ENCODE assay signal across 8 mouse cellular contexts in the genomic region with DNA sequence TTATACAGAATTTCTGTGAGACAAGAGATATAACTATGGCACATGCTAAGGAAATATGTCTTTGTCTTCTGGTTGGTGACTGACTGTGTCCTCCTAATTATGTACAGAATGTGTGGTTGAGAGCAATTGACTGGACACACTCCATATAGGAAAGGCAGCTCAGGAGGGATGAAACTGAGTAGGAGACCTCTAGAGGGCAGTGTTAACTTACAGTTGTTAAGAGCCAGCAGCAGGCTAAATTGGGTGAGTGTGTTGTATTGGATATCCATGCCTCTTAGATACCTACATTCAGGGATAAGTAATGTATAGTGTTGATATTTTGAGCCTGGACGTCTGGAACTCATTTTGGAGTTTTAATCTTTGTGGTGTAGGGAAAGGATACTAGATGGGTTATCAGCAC.
DNase-seq lines count a peak whose midpoint lies in the region; ATAC-seq and TF ChIP-seq lines count a peak whose summit lies in the region.

No protein-coding gene starts in this region.

- H3K36me3 ChIP-seq in hindbrain, embryonic 15.5 days, result no peaks in the 10 kb centered on the region
- no peaks in the 10 kb centered on the region for H3K36me3 ChIP-seq in neural tube, embryonic 12.5 days

- no peaks in the 10 kb centered on the region for H3K4me1 ChIP-seq in hindbrain, embryonic 15.5 days (replicated peaks)
- no peaks in the 10 kb centered on the region for H3K4me1 ChIP-seq in neural tube, embryonic 12.5 days

- peak; percentile 74 for TF ChIP-seq CTCF in gastrocnemius, adult 2 months (IDR thresholded peaks at IDR 0.05)

- no peak for DNase-seq in gastrocnemius, adult 2 months
- no peak for DNase-seq in gastrocnemius, postnatal 36 days
- DNase-seq in MN1 (ENCODE audit: low spot score), result peak; percentile 25
- DNase-seq in embryo, embryonic 11 days, result peak; percentile 91
- peak; percentile 46 to 79 for DNase-seq in left cerebral cortex, postnatal 25 days (ENCODE audit: low spot score in 2 of 2)
- DNase-seq in thymus, postnatal 25 days, result no peak

- H3K4me3 ChIP-seq in gastrocnemius, adult 2 months, result no peak overlapping the region
- no peak overlapping the region for H3K4me3 ChIP-seq in hindbrain, embryonic 15.5 days
- no peak overlapping the region for H3K4me3 ChIP-seq in neural tube, embryonic 12.5 days

- peak; percentile 93 for ATAC-seq in hindbrain, embryonic 15.5 days (ENCODE audit: low FRiP score, low read depth)
- peak; percentile 80 for ATAC-seq in neural tube, embryonic 12.5 days (ENCODE audit: low FRiP score, low read depth)

- no peak overlapping the region for H3K4me2 ChIP-seq in hindbrain, embryonic 15.5 days
- no peak overlapping the region for H3K4me2 ChIP-seq in neural tube, embryonic 12.5 days (replicated peaks)

- H3K27ac ChIP-seq in gastrocnemius, adult 2 months, result no peak overlapping the region
- no peak overlapping the region for H3K27ac ChIP-seq in hindbrain, embryonic 15.5 days (replicated peaks)
- H3K27ac ChIP-seq in neural tube, embryonic 12.5 days, result no peak overlapping the region

- WGBS in hindbrain, embryonic 15.5 days, result 9% methylated on average over 1 of the region's 1 CpGs
- WGBS in neural tube, embryonic 12.5 days, result 25% methylated on average over 1 of the region's 1 CpGs

- no peaks in the 10 kb centered on the region for H3K9me3 ChIP-seq in hindbrain, embryonic 15.5 days
- H3K9me3 ChIP-seq in neural tube, embryonic 12.5 days, result no peaks in the 10 kb centered on the region

- no peaks in the 10 kb centered on the region for H3K27me3 ChIP-seq in hindbrain, embryonic 15.5 days
- H3K27me3 ChIP-seq in neural tube, embryonic 12.5 days (replicated peaks), result no peaks in the 10 kb centered on the region

- intact Hi-C loops in gastrocnemius, adult 2 months (cut with DNase I), result loop anchor here (2.0 kb wide), 1 partner anchor 933 kb away; no protein-coding TSS in a partner anchor
- intact Hi-C loops in gastrocnemius, postnatal 36 days (cut with DNase I), result loop anchor here (5.0 kb wide), 1 partner anchor 934 kb away; no protein-coding TSS in a partner anchor
- intact Hi-C loops in left cerebral cortex, postnatal 25 days (cut with DNase I), result loop anchor here (2.0 to 5.0 kb wide), 2 partner anchors 249 to 933 kb away; no protein-coding TSS in a partner anchor

- no peak overlapping the region for H3K9ac ChIP-seq in hindbrain, embryonic 15.5 days
- H3K9ac ChIP-seq in neural tube, embryonic 12.5 days, result no peak overlapping the region

Comparison
In these comparisons a context has a peak if more than half of its experiments do, and no peak if none do; other contexts are left out.
1. DNase-seq: peak in MN1 (single experiment), embryo, embryonic 11 days (single experiment) and left cerebral cortex, postnatal 25 days (2 of 2); none in gastrocnemius, adult 2 months (single experiment), gastrocnemius, postnatal 36 days (0 of 2) and thymus, postnatal 25 days (single experiment).